Mouse (Mus musculus) myocyte (in vitro differentiated cells): Measurements from ENCODE around the gene Perm1.

Experiments
- E2F4 ChIP-seq: IDR thresholded peaks from one replicate; pipeline ENCODE4 v1.6.1; 2011; ENCODE audit warnings: mild to moderate bottlenecking, control low read depth, moderate library complexity; ENCODE audit not compliant: insufficient read depth
- MAX ChIP-seq: IDR thresholded peaks from one replicate; pipeline ENCODE4 v1.6.1; 2011; ENCODE audit warnings: low read depth, mild to moderate bottlenecking, control low read depth
- POLR2A ChIP-seq: IDR thresholded peaks from one replicate; pipeline ENCODE4 v1.6.1; 2011; ENCODE audit warnings: low read depth, mild to moderate bottlenecking, control low read depth, moderate library complexity; ENCODE audit not compliant: insufficient read length
- REST ChIP-seq: IDR thresholded peaks from one replicate; pipeline ENCODE4 v1.6.1; 2011; ENCODE audit warnings: mild to moderate bottlenecking, control low read depth, moderate library complexity; ENCODE audit not compliant: insufficient read depth, insufficient read length
- TCF12 ChIP-seq: IDR thresholded peaks from one replicate; pipeline ENCODE4 v1.6.1; 2011; ENCODE audit warnings: mild to moderate bottlenecking, control low read depth; ENCODE audit not compliant: poor library complexity, insufficient read depth, severe bottlenecking

- TF ChIP-seq POLR2A, result peak; percentile 33
- TF ChIP-seq TCF12, result no peak
- TF ChIP-seq E2F4, result no peak
- no peak for TF ChIP-seq REST
- no peak for TF ChIP-seq MAX
Observed at GRCm38 (mm10) chr4:156200623-156201475, 14.8 kb upstream of the Perm1 start, which contains the start of gene Isg15.
